Mouse (Mus musculus) liver, postnatal 0 days (tissue): ENCODE measurements around the gene Tyrp1. TPM values are rescaled to one million over a fixed set of nuclear protein-coding genes. Genes with fewer than 3 reads are reported as not detected.

Experiments
- ATAC-seq: fragments of 200-750 bp; cut with Nextera tagmentation; 2 replicates; pipeline ENCODE4 v1.8.0; 2017; ENCODE audit warnings: mild to moderate bottlenecking, moderate library complexity
- DNase-seq: peaks from one replicate; pipeline ENCODE4 v3.0.0-alpha.2; 2016
- H3K27ac ChIP-seq: fragments of 300-500 bp; sonication (generic); 2 replicates; pipeline ENCODE4 v1.5.1; 2014; ENCODE audit warnings: antibody characterized with exemption, moderate library complexity, mild to moderate bottlenecking, low read depth
- H3K27me3 ChIP-seq: fragments of 300-500 bp; sonication (generic); 2 replicates; pipeline ENCODE4 v1.6.1; 2014; ENCODE audit warnings: low read length, control low read depth, mixed read lengths; ENCODE audit not compliant: insufficient read depth
- H3K36me3 ChIP-seq: fragments of 300-500 bp; sonication (generic); replicated peaks from 2 replicates; pipeline ENCODE4 v1.6.1; 2014; ENCODE audit warnings: mild to moderate bottlenecking, control low read depth, low read length, moderate library complexity, mixed read lengths; ENCODE audit not compliant: insufficient read depth
- H3K4me1 ChIP-seq: fragments of 300-500 bp; sonication (generic); 2 replicates; pipeline ENCODE4 v1.6.1; 2014; ENCODE audit warnings: antibody characterized with exemption, mild to moderate bottlenecking, control low read depth; ENCODE audit not compliant: insufficient read depth
- H3K4me2 ChIP-seq: fragments of 300-500 bp; sonication (generic); 2 replicates; pipeline ENCODE4 v1.6.1; 2014; ENCODE audit warnings: low read depth, mild to moderate bottlenecking, low read length, moderate library complexity, mixed read lengths
- H3K4me3 ChIP-seq: fragments of 300-500 bp; sonication (generic); 2 replicates; pipeline ENCODE4 v1.5.1; 2014; ENCODE audit warnings: low read depth, low read length
- H3K9ac ChIP-seq: fragments of 300-500 bp; sonication (generic); replicated peaks from 2 replicates; pipeline ENCODE4 v1.6.1; 2014; ENCODE audit warnings: mild to moderate bottlenecking, moderate library complexity
- H3K9me3 ChIP-seq: fragments of 300-500 bp; sonication (generic); 2 replicates; pipeline ENCODE4 v1.6.1; 2016; ENCODE audit warnings: mild to moderate bottlenecking, control low read depth, low read length, mixed read lengths
- CTCF ChIP-seq: sonication (generic); IDR thresholded peaks from 2 replicates; pipeline ENCODE4 v1.5.1; 2016; ENCODE audit warnings: antibody characterized with exemption, low read depth
- EP300 ChIP-seq: IDR thresholded peaks from 2 replicates; pipeline ENCODE4 v1.6.1; 2016; ENCODE audit warnings: antibody characterized with exemption, low read depth, mild to moderate bottlenecking
- WGBS: fragments of 180-500 bp; shearing (Covaris S2); extraction: QIAGEN DNeasy Blood & Tissue Kit; methylation state at CpG from one replicate; pipeline ENCODE4 v1.1.7; 2014; ENCODE audit not compliant: insufficient replicate concordance; 5-methylcytosine and 5-hydroxymethylcytosine counted together
- polyA plus RNA-seq: library from polyadenylated mRNA; unstranded; fragments of >200 nt; fragmentation: Nextera tagmentation; extraction: Ambion mirVana; gene quantifications from 2 replicates; pipeline ENCODE4 v1.2.1, GENCODE M21; 2015

Gene Tyrp1
- polyA plus RNA-seq, result not detected in 2 replicates

GRCm38 (mm10) chr4:80834050-80834449 lies at the start of gene Tyrp1:
TSS of gene Tyrp1 (plus strand) at chr4:80834123.
- Histone ChIP-seq H3K36me3 (no peaks in the 10 kb centered on the region), H3K4me1 (no peaks in the 10 kb centered on the region), H3K9me3 (no peaks in the 10 kb centered on the region), H3K27me3 (no peaks in the 10 kb centered on the region), H3K4me2 (no peak within 1 kb of the TSS), H3K4me3 (no peak within 1 kb of the TSS), H3K9ac (no peak within 1 kb of the TSS), H3K27ac (no peak within 1 kb of the TSS)
- TF ChIP-seq CTCF, result no peak
- TF ChIP-seq EP300, result no peak
- 55% methylated on average over 3 of the region's 3 CpGs for WGBS
- no peak for ATAC-seq
- no peak for DNase-seq

- H3K36me3 ChIP-seq, result no peaks in the 10 kb centered on the region
- TF ChIP-seq EP300 (no peak), CTCF (no peak)
Observed at GRCm38 (mm10) chr4:80788339-80788738, 45.6 kb upstream of the Tyrp1 start.

GRCm38 (mm10) chr4:80819511-80819910 lies 14.4 kb upstream of the Tyrp1 start:
- Histone ChIP-seq H3K4me1 (no peaks in the 10 kb centered on the region), H3K27ac (no peak overlapping the region), H3K9me3 (no peaks in the 10 kb centered on the region), H3K9ac (no peak overlapping the region), H3K27me3 (no peaks in the 10 kb centered on the region), H3K4me3 (no peak overlapping the region), H3K4me2 (no peak overlapping the region), H3K36me3 (no peaks in the 10 kb centered on the region)
- DNase-seq (no peak), ATAC-seq (no peak)
- no peak for TF ChIP-seq EP300
- no peak for TF ChIP-seq CTCF

More at GRCm38 (mm10) chr4:80788339-80788738, 45.6 kb upstream of the Tyrp1 start:
- Histone ChIP-seq H3K27me3 (no peaks in the 10 kb centered on the region), H3K4me3 (no peak overlapping the region), H3K27ac (no peak overlapping the region), H3K4me1 (no peaks in the 10 kb centered on the region), H3K9me3 (no peaks in the 10 kb centered on the region), H3K9ac (no peak overlapping the region), H3K4me2 (no peak overlapping the region)
- ATAC-seq (no peak), DNase-seq (no peak)
- WGBS, result 77% methylated on average over 1 of the region's 1 CpGs

- Histone ChIP-seq H3K27me3 (no peaks in the 10 kb centered on the region), H3K9me3 (no peaks in the 10 kb centered on the region), H3K27ac (no peak overlapping the region), H3K4me3 (no peak overlapping the region), H3K4me2 (no peak overlapping the region), H3K9ac (no peak overlapping the region), H3K36me3 (no peaks in the 10 kb centered on the region), H3K4me1 (no peaks in the 10 kb centered on the region)
- no peak for DNase-seq
- ATAC-seq, result no peak
- WGBS, result 78% methylated on average over 3 of the region's 3 CpGs
- TF ChIP-seq CTCF (no peak), EP300 (no peak)
Observed at GRCm38 (mm10) chr4:80821945-80822344, 12.0 kb upstream of the Tyrp1 start.

- ATAC-seq (no peak), DNase-seq (no peak)
- Histone ChIP-seq H3K27ac (no peak overlapping the region), H3K9ac (no peak overlapping the region), H3K4me1 (no peaks in the 10 kb centered on the region), H3K27me3 (no peaks in the 10 kb centered on the region), H3K4me3 (no peak overlapping the region), H3K36me3 (no peaks in the 10 kb centered on the region), H3K9me3 (no peaks in the 10 kb centered on the region), H3K4me2 (no peak overlapping the region)
- 52% methylated on average over 2 of the region's 2 CpGs for WGBS
- no peak for TF ChIP-seq EP300
- TF ChIP-seq CTCF, result no peak
Observed at GRCm38 (mm10) chr4:80828232-80828631, 5.7 kb upstream of the Tyrp1 start.

- Histone ChIP-seq H3K4me1 (no peaks in the 10 kb centered on the region), H3K27ac (no peak overlapping the region), H3K9me3 (no peaks in the 10 kb centered on the region), H3K9ac (no peak overlapping the region), H3K4me2 (no peak overlapping the region), H3K27me3 (no peaks in the 10 kb centered on the region), H3K36me3 (no peaks in the 10 kb centered on the region), H3K4me3 (no peak overlapping the region)
- WGBS, result 71% methylated on average over 4 of the region's 4 CpGs
- TF ChIP-seq CTCF (no peak), EP300 (no peak)
- DNase-seq, result no peak
- no peak for ATAC-seq
Observed at GRCm38 (mm10) chr4:80839317-80839716, 5.4 kb downstream of the Tyrp1 start.

- H3K36me3 ChIP-seq, result no peaks in the 10 kb centered on the region
- no peaks in the 10 kb centered on the region for H3K27me3 ChIP-seq
- H3K27ac ChIP-seq, result no peak overlapping the region
- 73% methylated on average over 1 of the region's 1 CpGs for WGBS
- no peak overlapping the region for H3K9ac ChIP-seq
- H3K4me1 ChIP-seq, result no peaks in the 10 kb centered on the region
- H3K4me2 ChIP-seq, result no peak overlapping the region
- no peak for TF ChIP-seq CTCF
- TF ChIP-seq EP300, result no peak
- DNase-seq (no peak), ATAC-seq (no peak)
- H3K9me3 ChIP-seq, result no peaks in the 10 kb centered on the region
- H3K4me3 ChIP-seq, result no peak overlapping the region
Observed at GRCm38 (mm10) chr4:80841980-80842379, 8.1 kb downstream of the Tyrp1 start.
